Mouse (Mus musculus) cerebellum, adult 2 months (tissue): ENCODE data around the gene Cant1.

Experiments used
- CTCF ChIP-seq: fragments of 200-500 bp; IDR thresholded peaks from 2 replicates; pipeline ENCODE4 v1.5.1; 2011; ENCODE audit warnings: low read depth, mild to moderate bottlenecking, control low read depth, low read length, moderate library complexity, borderline replicate concordance; ENCODE audit not compliant: insufficient read depth
- POLR2A ChIP-seq: fragments of 200-500 bp; IDR thresholded peaks from 2 replicates; pipeline ENCODE4 v1.6.1; 2011; ENCODE audit warnings: low read length, control low read depth, borderline replicate concordance; ENCODE audit not compliant: insufficient read depth

DNA sequence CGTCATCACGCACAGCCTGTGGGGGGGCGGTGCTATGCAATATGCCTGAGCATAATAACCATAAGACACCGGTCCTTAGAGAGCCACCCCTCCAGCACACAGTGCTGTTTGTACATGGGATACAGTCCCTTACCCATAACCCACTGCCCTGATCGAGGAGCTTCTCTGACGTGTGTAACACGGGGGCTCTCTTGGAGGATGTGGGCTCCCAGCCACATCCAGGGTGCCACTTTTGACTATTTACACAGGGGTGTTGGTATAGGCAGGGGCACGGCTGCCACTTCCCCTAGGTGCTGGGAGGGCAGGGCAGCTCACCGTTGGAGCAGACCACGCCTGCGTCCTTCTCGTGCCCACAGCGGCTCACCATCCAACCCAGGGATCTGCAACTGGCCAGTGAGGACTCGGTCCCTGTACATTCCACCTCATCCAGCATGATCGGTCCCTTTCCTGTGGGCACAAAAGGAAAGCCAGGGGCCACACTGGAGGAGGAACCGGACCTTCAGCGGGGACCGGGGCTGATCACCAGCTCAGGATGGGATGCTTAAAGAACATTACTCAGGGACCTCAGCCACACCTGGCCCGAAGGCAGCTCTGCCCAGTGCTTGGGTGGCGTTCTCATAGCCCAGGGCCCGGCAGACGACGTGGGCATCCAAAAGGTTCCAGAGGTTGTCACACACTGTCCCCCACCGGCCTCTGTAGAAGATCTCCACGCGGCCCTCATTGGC, 20.9 kb downstream of the Cant1 start:
- TF ChIP-seq CTCF: no peak
- no peak for TF ChIP-seq POLR2A
